ENCODE assay signal across 10 mouse cellular contexts in the genomic region with DNA sequence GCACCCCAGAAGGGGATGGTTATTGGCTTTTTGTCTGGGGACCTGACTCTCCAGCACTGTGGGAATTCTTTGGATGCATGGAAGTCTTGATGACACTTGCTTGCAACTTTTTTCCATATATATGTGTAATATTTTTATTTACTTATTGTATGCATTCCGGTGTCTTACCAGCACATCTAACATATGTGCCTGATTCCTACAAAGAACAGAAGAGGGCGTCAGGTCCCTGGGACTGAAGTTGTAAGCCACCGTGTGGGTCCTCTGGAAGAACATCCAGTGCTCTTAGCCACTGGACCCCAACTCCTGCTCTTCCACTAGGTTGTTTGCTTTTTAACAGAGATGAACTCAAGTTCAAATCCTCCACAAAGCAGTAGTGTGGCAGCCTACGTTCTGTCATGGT.
DNase-seq lines count a peak whose midpoint lies in the region; ATAC-seq and TF ChIP-seq lines count a peak whose summit lies in the region.
"Had no signal": no experiment of that assay in that cellular context is flagged by ENCODE, and none has a peak within 500 bp of the region (broad histone marks: within the 10 kb centered on the region; RNA-seq: fewer than 3 reads in every experiment).

No protein-coding gene starts in this region.

- H3K4me2 ChIP-seq in liver, embryonic 15.5 days, result peak overlapping the region; percentile 89

- intact Hi-C loops in heart, adult 2 months (cut with DNase I), result no loop called here
- intact Hi-C loops in left cerebral cortex, adult 2 months (cut with DNase I), result no loop called here

- H3K36me3 ChIP-seq in heart, adult 2 months (ENCODE audit: control insufficient read depth, insufficient read depth, low read length), result no peaks in the 10 kb centered on the region
- H3K36me3 ChIP-seq in liver, embryonic 15.5 days (replicated peaks), result no peaks in the 10 kb centered on the region

- no peak for TF ChIP-seq POLR2A in heart, adult 2 months (IDR thresholded peaks at IDR 0.05; ENCODE audit: insufficient read depth, low read depth, low read length)
- no peak for TF ChIP-seq POLR2A in brain, embryonic 14.5 days (IDR thresholded peaks at IDR 0.05; ENCODE audit: borderline replicate concordance, extremely low read depth, insufficient read depth, insufficient read length, poor library complexity, severe bottlenecking)

- H3K9ac ChIP-seq in heart, adult 2 months (ENCODE audit: low read depth, low read length), result no peak overlapping the region
- H3K9ac ChIP-seq in liver, embryonic 15.5 days, result peak overlapping the region; percentile 77

- WGBS in heart, adult 2 months, result 84% methylated on average over 4 of the region's 4 CpGs
- 18% methylated on average over 4 of the region's 4 CpGs for WGBS in liver, embryonic 15.5 days (ENCODE audit: insufficient replicate concordance)

- H3K27ac ChIP-seq in heart, adult 2 months, result peak overlapping the region; percentile 68
- no peak overlapping the region for H3K27ac ChIP-seq in left cerebral cortex, adult 2 months
- H3K27ac ChIP-seq in liver, embryonic 15.5 days (replicated peaks), result peak overlapping the region; percentile 98

- H3K79me2 ChIP-seq in heart, adult 2 months (replicated peaks; ENCODE audit: control insufficient read depth, insufficient read depth, low read length), result no peaks in the 10 kb centered on the region

- no peaks in the 10 kb centered on the region for H3K9me3 ChIP-seq in liver, embryonic 15.5 days (replicated peaks)

- no peak for TF ChIP-seq EP300 in heart, adult 2 months (IDR thresholded peaks at IDR 0.05; ENCODE audit: insufficient read depth, low read depth, low read length)

- no peak overlapping the region for H3K4me3 ChIP-seq in heart, adult 2 months
- no peak overlapping the region for H3K4me3 ChIP-seq in left cerebral cortex, adult 2 months
- H3K4me3 ChIP-seq in liver, embryonic 15.5 days (replicated peaks), result peak overlapping the region; percentile 61

- H3K27me3 ChIP-seq in heart, adult 2 months (ENCODE audit: control insufficient read depth, insufficient read depth, low read length), result no peaks in the 10 kb centered on the region
- no peaks in the 10 kb centered on the region for H3K27me3 ChIP-seq in liver, embryonic 15.5 days

- TF ChIP-seq CTCF in heart, adult 2 months (IDR thresholded peaks at IDR 0.05), result peak; percentile 33
- peak; percentile 5; the same call in 1 of the 2 replicates for TF ChIP-seq CTCF in left cerebral cortex, adult 2 months (IDR thresholded peaks at IDR 0.05)
- TF ChIP-seq CTCF in brain, embryonic 14.5 days (IDR thresholded peaks at IDR 0.05; ENCODE audit: borderline replicate concordance, extremely low read depth, insufficient read depth, insufficient read length), result peak; percentile 31; the same call in 1 of the 2 replicates

- no peak for DNase-seq in heart, adult 2 months
- no peak for DNase-seq in heart, postnatal 4 days
- no peak for DNase-seq in left cerebral cortex, adult 2 months (ENCODE audit: extremely low spot score in 1 of 2, low spot score in 2 of 2)
- DNase-seq in left cerebral cortex, adult 18-20 months (ENCODE audit: low spot score in 2 of 2), result no peak
- peak; percentile 64 for DNase-seq in brain, embryonic 14.5 days (ENCODE audit: low read depth)
- no peak for DNase-seq in embryo, embryonic 10 days (ENCODE audit: low spot score)
- no peak for DNase-seq in gastrocnemius, postnatal 4 days (ENCODE audit: low spot score in 2 of 2)
- DNase-seq: cerebellum, postnatal 36 days had no signal

- peaks cover 30% of the 10 kb centered on the region for H3K4me1 ChIP-seq in heart, adult 2 months (ENCODE audit: control insufficient read depth, insufficient read depth, low read length)
- peaks cover 98% of the 10 kb centered on the region for H3K4me1 ChIP-seq in liver, embryonic 15.5 days (replicated peaks)

- ATAC-seq in liver, embryonic 15.5 days (ENCODE audit: insufficient read depth), result no peak
- ATAC-seq: CD4-positive, CD25-positive, alpha-beta regulatory T cell, adult 4 months had no signal
